Mouse (Mus musculus): ENCODE measurements around the gene Trhr2. TPM values are rescaled to one million over a fixed set of nuclear protein-coding genes. Genes with fewer than 3 reads are reported as not detected.

Gene Trhr2
- total RNA-seq, 1 experiment = not detected

DNA sequence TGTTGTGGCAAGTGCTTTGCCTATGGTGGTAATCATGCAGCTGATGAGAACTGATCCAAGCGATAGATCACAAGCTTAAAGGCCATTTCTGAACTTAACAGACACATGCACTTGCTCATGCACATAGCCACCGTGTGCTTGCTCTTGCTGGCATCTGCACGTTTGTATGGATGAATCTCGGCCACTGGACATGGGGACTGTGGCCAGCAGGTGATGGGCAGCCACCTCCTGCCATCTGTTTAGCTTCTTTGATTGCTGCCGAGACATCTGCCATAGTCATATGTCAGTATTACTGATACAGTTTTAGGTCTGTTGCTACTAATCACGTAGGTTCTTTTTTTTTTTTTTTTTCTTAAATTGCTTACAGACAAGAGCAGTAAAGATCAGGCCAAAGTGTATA is 34.7 kb upstream of the Trhr2 start:
- Histone ChIP-seq H3K4me3 (ENCODE audit: insufficient read depth in 1 of 2, low read depth in 1 of 2, low read length in 2 of 2, poor library complexity in 1 of 2, severe bottlenecking in 1 of 2) (no peak overlapping the region), H3K36me3 (ENCODE audit: control insufficient read depth, insufficient read depth, low read length, poor library complexity, severe bottlenecking) (peaks cover 42% of the 10 kb centered on the region), H3K4me1 (ENCODE audit: control insufficient read depth in 2 of 2, insufficient read depth in 2 of 2, low read length in 2 of 2, poor library complexity in 1 of 2) (no peaks in the 10 kb centered on the region; a peak in 1 of 4 replicates), H3K9me3 (ENCODE audit: control insufficient read depth, insufficient read depth, low read depth, low read length) (no peaks in the 10 kb centered on the region), H3K9ac (ENCODE audit: insufficient read depth, low read depth, low read length, poor library complexity, severe bottlenecking) (no peak overlapping the region), H3K27ac (ENCODE audit: insufficient read depth, low read depth, low read length, poor library complexity, severe bottlenecking) (no peak overlapping the region)
- no peak for TF ChIP-seq MAFK (IDR thresholded peaks at IDR 0.05; ENCODE audit: insufficient read depth, low read depth, low read length)
- TF ChIP-seq CHD2 (IDR thresholded peaks at IDR 0.05; ENCODE audit: low read depth, low read length) = no peak
- TF ChIP-seq ZC3H11A (IDR thresholded peaks at IDR 0.05; ENCODE audit: borderline replicate concordance, low read depth, low read length) = no peak
- in situ Hi-C loops (cut with MboI; ENCODE audit: low sequenced_read_pairs in 2 of 2, unreplicated experiment in 2 of 2) = no loop called here
- DNase-seq (ENCODE audit: low read depth, low spot score) = no peak

DNA sequence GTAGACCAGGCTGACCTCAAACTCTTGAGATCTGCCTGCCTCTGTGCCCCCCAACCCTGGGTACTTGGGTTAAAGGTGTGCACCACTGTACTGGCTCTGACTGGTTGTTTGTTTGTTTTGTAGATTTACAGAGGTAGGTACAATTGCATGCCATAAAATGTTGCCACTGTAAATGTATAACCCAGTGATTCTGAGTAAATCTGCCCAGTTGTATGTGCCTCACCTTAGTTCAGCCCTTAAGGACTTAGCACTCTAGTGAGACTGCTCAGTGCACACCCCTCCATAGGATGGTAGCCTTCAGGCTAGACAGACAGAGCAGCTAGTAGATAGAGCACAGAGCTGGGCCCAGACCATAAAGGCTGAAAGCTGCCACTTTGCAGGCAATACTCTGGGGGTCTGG is 33.2 kb upstream of the Trhr2 start:
- H3K36me3 ChIP-seq (ENCODE audit: control insufficient read depth, insufficient read depth, low read length, poor library complexity, severe bottlenecking) = peaks cover 35% of the 10 kb centered on the region
- in situ Hi-C loops (cut with MboI; ENCODE audit: low sequenced_read_pairs in 2 of 2, unreplicated experiment in 2 of 2) = no loop called here

DNA sequence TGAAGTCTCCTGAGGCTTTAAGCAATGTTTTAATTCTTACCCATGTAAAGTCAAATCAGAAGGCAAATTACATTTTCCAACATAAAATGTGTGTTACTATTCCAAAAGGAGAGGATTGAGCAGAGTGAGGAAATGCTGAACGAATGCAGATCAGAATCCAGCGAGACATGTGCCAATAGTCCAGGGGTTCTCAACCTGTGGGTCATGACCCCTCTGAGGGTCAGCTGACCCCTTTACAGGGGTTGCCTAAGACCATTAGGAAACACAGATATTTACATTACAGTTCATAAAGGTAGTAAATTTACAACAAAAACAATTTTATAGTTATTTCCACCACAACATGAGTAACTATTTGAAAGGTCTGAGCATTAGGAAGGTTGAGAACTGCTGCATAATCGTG is 30.2 kb upstream of the Trhr2 start:
- in situ Hi-C loops (cut with MboI; ENCODE audit: low sequenced_read_pairs in 2 of 2, unreplicated experiment in 2 of 2) = no loop called here
- H3K27ac ChIP-seq (ENCODE audit: insufficient read depth, low read depth, low read length, poor library complexity, severe bottlenecking) = no peak overlapping the region
- peaks cover 46% of the 10 kb centered on the region for H3K36me3 ChIP-seq (ENCODE audit: control insufficient read depth, insufficient read depth, low read length, poor library complexity, severe bottlenecking)
- no peaks in the 10 kb centered on the region; a peak in 1 of 4 replicates for H3K4me1 ChIP-seq (ENCODE audit: control insufficient read depth in 2 of 2, insufficient read depth in 2 of 2, low read length in 2 of 2, poor library complexity in 1 of 2)
- no peak overlapping the region for H3K9ac ChIP-seq (ENCODE audit: insufficient read depth, low read depth, low read length, poor library complexity, severe bottlenecking)
- no peak overlapping the region for H3K4me3 ChIP-seq (ENCODE audit: insufficient read depth in 1 of 2, low read depth in 1 of 2, low read length in 2 of 2, poor library complexity in 1 of 2, severe bottlenecking in 1 of 2)
- no peaks in the 10 kb centered on the region for H3K9me3 ChIP-seq (ENCODE audit: control insufficient read depth, insufficient read depth, low read depth, low read length)
- DNase-seq (ENCODE audit: low read depth, low spot score) = no peak
- TF ChIP-seq HCFC1 (IDR thresholded peaks at IDR 0.05; ENCODE audit: borderline replicate concordance, insufficient read depth, low read length) = no peak
- peak; percentile 81 for TF ChIP-seq CHD2 (IDR thresholded peaks at IDR 0.05; ENCODE audit: low read depth, low read length)

More for the DNA sequence above, 33.2 kb upstream of the Trhr2 start:
- TF ChIP-seq CHD2 (IDR thresholded peaks at IDR 0.05; ENCODE audit: low read depth, low read length) = no peak
- no peak for TF ChIP-seq ZNF384 (IDR thresholded peaks at IDR 0.05; ENCODE audit: low read depth, low read length)
- no peak for TF ChIP-seq ZC3H11A (IDR thresholded peaks at IDR 0.05; ENCODE audit: borderline replicate concordance, low read depth, low read length)
- DNase-seq (ENCODE audit: low read depth, low spot score) = no peak
- Histone ChIP-seq H3K9me3 (ENCODE audit: control insufficient read depth, insufficient read depth, low read depth, low read length) (no peaks in the 10 kb centered on the region), H3K9ac (ENCODE audit: insufficient read depth, low read depth, low read length, poor library complexity, severe bottlenecking) (no peak overlapping the region), H3K4me3 (ENCODE audit: insufficient read depth in 1 of 2, low read depth in 1 of 2, low read length in 2 of 2, poor library complexity in 1 of 2, severe bottlenecking in 1 of 2) (no peak overlapping the region), H3K4me1 (ENCODE audit: control insufficient read depth in 2 of 2, insufficient read depth in 2 of 2, low read length in 2 of 2, poor library complexity in 1 of 2) (no peaks in the 10 kb centered on the region; a peak in 1 of 4 replicates), H3K27ac (ENCODE audit: insufficient read depth, low read depth, low read length, poor library complexity, severe bottlenecking) (no peak overlapping the region)

DNA sequence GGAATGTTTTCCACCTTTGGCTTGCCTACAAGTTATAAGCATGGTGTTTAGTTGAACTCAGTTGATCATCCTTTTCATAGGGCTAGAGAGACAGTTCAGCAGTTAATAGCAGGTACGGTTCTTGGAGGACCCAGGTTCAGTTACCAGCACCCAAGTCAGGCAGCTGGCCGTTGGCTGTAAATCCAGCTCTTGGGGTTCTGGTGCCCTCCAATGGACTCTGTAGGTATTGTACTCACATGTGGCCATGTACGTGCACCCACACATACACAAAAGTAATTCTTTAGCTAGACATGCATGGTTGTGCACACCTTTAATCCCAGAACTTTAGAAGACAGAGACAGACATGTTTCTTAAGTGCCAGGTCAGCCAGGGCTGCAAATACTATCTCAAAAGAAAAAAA is 28.8 kb upstream of the Trhr2 start:
- peaks cover 54% of the 10 kb centered on the region for H3K36me3 ChIP-seq (ENCODE audit: control insufficient read depth, insufficient read depth, low read length, poor library complexity, severe bottlenecking)

DNA sequence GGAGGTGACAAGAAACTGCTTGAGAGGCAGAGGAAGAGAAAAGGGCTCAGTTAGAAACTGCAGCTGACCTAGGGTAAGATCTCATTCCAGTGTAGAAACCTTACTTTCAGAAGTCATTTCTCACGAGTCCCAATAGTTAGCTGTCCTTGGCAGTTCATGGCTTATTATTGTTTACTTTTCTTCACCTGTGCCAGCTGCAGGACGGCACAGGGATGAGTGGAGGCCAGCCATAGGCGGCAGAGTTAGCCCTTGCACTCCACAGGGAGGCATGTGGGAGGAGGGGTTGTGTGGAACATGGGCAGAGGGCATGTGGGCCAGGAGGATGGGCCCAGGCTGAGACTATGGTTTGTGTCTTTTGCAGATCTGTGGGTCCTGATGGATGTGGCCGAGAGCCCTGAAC is 22.5 kb upstream of the Trhr2 start:
- H3K4me3 ChIP-seq (ENCODE audit: insufficient read depth in 1 of 2, low read depth in 1 of 2, low read length in 2 of 2, poor library complexity in 1 of 2, severe bottlenecking in 1 of 2) = no peak overlapping the region
- no peak overlapping the region for H3K27ac ChIP-seq (ENCODE audit: insufficient read depth, low read depth, low read length, poor library complexity, severe bottlenecking)
- H3K4me1 ChIP-seq (ENCODE audit: control insufficient read depth in 2 of 2, insufficient read depth in 2 of 2, low read length in 2 of 2, poor library complexity in 1 of 2) = no peaks in the 10 kb centered on the region
- H3K9ac ChIP-seq (ENCODE audit: insufficient read depth, low read depth, low read length, poor library complexity, severe bottlenecking) = no peak overlapping the region
- in situ Hi-C loops (cut with MboI; ENCODE audit: low sequenced_read_pairs in 2 of 2, unreplicated experiment in 2 of 2) = no loop called here
- H3K9me3 ChIP-seq (ENCODE audit: control insufficient read depth, insufficient read depth, low read depth, low read length) = no peaks in the 10 kb centered on the region
- H3K36me3 ChIP-seq (ENCODE audit: control insufficient read depth, insufficient read depth, low read length, poor library complexity, severe bottlenecking) = peaks cover 47% of the 10 kb centered on the region
- no peak for TF ChIP-seq MAFK (IDR thresholded peaks at IDR 0.05; ENCODE audit: insufficient read depth, low read depth, low read length)
- no peak for TF ChIP-seq CHD2 (IDR thresholded peaks at IDR 0.05; ENCODE audit: low read depth, low read length)
- no peak for TF ChIP-seq ZC3H11A (IDR thresholded peaks at IDR 0.05; ENCODE audit: borderline replicate concordance, low read depth, low read length)
- no peak for TF ChIP-seq HCFC1 (IDR thresholded peaks at IDR 0.05; ENCODE audit: borderline replicate concordance, insufficient read depth, low read length)
- no peak for TF ChIP-seq ZNF384 (IDR thresholded peaks at IDR 0.05; ENCODE audit: low read depth, low read length)
- no peak for DNase-seq (ENCODE audit: low read depth, low spot score)

More for the DNA sequence above, 28.8 kb upstream of the Trhr2 start:
- in situ Hi-C loops (cut with MboI; ENCODE audit: low sequenced_read_pairs in 2 of 2, unreplicated experiment in 2 of 2) = no loop called here
- H3K9me3 ChIP-seq (ENCODE audit: control insufficient read depth, insufficient read depth, low read depth, low read length) = no peaks in the 10 kb centered on the region
- no peak overlapping the region for H3K9ac ChIP-seq (ENCODE audit: insufficient read depth, low read depth, low read length, poor library complexity, severe bottlenecking)
- H3K27ac ChIP-seq (ENCODE audit: insufficient read depth, low read depth, low read length, poor library complexity, severe bottlenecking) = no peak overlapping the region
- no peaks in the 10 kb centered on the region for H3K4me1 ChIP-seq (ENCODE audit: control insufficient read depth in 2 of 2, insufficient read depth in 2 of 2, low read length in 2 of 2, poor library complexity in 1 of 2)
- TF ChIP-seq MAFK (IDR thresholded peaks at IDR 0.05; ENCODE audit: insufficient read depth, low read depth, low read length) (no peak), HCFC1 (IDR thresholded peaks at IDR 0.05; ENCODE audit: borderline replicate concordance, insufficient read depth, low read length) (no peak), ZNF384 (IDR thresholded peaks at IDR 0.05; ENCODE audit: low read depth, low read length) (no peak), ZC3H11A (IDR thresholded peaks at IDR 0.05; ENCODE audit: borderline replicate concordance, low read depth, low read length) (no peak; the same call in 1 of the 2 replicates), CHD2 (IDR thresholded peaks at IDR 0.05; ENCODE audit: low read depth, low read length) (no peak)
- DNase-seq (ENCODE audit: low read depth, low spot score) = peak; percentile 17
- no peak overlapping the region for H3K4me3 ChIP-seq (ENCODE audit: insufficient read depth in 1 of 2, low read depth in 1 of 2, low read length in 2 of 2, poor library complexity in 1 of 2, severe bottlenecking in 1 of 2)

All from ES-E14 (cell line).